Mouse (Mus musculus) retina, adult 2 months (tissue): ENCODE measurements around the gene Pex5l.

ENCODE experiments used
- DNase-seq: peaks from one replicate; pipeline ENCODE4 v3.0.0-alpha.2; 2012; ENCODE audit warnings: low read depth, low spot score

The Pex5l gene

DNA sequence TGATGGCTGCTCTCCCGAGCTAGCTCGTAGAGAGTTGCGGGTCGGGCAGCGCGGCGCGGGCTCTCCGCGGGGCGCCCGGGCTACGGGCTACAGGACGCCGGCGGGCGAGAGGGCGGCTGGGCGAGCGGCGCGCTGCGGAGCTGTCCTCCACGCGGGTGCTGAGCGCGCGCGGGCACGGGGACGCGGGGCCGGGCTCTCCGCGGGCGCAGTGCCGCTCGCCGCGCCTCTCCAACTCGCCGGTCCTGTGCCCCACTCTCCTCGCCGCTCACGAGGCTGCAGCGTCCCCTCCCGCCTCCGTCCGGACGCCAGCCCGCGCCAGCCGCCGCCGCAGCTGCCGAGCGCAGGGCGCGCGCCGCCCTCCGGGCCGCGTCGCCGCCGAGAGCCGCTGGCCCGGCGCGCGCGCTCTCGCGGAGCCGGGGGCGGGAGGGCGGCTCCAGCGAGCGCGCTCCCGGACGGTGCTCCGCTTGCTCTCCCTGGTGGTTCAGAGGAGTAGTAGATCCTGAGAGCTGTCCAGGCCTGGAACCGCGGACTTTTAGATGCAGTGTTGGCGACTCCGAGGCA lies at the start of gene Pex5l:
Gene Pex5l, minus strand, starts transcription at position 347 of the 561 bp plus-strand sequence.
- peak; percentile 75 for DNase-seq

GRCm38 (mm10) chr3:33165186-33165585 lies 22.1 kb upstream of the Pex5l start:
- no peak for DNase-seq

GRCm38 (mm10) chr3:33163821-33164220 lies 20.8 kb upstream of the Pex5l start:
- DNase-seq, result no peak

GRCm38 (mm10) chr3:33143592-33143991 lies 545 bp upstream of the Pex5l start:
- DNase-seq, result no peak

DNA sequence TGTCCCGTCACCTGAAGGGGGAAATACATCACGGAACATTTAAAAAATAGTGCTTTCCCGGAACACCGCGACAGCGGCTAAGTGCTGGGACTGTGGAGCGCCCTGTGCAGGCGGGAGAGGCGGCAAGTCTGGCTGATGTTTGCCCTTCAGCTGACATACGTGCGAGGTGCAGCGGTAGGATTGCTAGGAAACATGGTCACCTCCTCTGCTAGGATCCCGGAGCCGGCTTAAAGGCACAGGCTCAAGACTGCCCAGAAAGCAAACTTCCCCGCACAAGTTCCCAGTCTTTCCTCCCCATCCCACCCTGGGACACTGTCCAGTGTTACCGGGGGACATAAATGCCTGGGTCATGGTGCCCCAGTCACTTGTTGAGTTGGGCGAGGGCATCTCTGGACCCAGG lies 649 bp downstream of the Pex5l start:
- no peak for DNase-seq

- no peak for DNase-seq
Observed at GRCm38 (mm10) chr3:33129944-33130343, 13.1 kb downstream of the Pex5l start.

GRCm38 (mm10) chr3:33124796-33125195 lies 18.3 kb downstream of the Pex5l start:
- no peak for DNase-seq

- no peak for DNase-seq
Observed at GRCm38 (mm10) chr3:33105785-33106184, 37.3 kb downstream of the Pex5l start.

DNA sequence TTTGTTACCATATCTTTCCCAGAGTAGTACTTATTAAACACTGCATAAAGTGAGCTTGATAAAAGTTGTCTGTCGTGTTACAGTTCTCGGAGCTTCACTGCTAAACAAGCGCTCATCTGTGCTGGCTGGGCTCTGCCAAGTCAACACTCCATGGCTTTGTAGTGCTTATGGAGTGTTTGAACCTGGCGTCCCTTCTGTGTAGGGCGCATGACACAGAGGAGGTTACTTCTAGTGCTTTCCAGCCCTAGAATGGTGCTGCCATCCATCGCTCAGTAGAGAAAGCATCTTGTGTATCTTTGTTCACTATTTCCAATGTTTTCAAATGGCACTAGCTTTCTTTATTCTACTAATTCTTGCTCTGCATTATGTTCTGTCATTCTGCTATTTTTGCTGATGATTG lies 39.5 kb downstream of the Pex5l start:
- DNase-seq, result no peak

DNA sequence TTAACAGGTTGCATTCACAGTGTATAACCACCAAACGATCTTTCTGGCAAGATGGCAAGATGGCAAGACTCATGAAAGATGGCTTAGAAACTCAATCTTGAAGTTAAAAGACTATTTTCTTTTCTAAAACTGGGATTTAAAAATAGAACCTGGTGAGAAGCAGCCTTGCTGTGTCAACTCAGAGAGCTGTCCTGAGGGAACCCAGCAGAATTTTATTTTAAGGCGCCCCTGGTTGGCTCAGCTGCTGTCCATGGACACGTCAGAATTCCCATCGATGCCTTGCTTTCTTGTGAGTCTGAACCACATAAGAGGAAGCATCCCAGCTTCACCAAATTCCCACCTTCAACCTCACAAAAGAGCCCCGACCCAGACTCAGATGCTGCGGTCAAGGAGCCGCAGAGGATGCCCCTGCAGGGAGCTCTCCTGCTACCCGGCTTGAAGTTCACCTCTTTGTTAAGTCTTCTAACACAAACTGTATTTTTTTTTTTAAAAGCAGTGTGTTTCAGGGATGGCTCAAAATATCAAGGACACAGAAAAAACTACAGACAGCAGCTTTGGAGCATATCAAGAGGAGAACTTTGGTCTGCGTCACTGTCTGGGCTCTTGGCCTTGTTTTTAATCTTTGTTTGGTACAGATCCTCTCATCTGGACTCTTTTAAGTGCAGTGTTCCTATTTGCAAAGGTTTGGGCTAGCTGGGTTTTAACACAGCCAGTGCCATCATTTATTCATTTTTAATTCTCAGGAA lies 44.3 kb downstream of the Pex5l start:
- DNase-seq, result no peak

- DNase-seq, result no peak
Observed at GRCm38 (mm10) chr3:33093646-33094045, 49.4 kb downstream of the Pex5l start.

DNA sequence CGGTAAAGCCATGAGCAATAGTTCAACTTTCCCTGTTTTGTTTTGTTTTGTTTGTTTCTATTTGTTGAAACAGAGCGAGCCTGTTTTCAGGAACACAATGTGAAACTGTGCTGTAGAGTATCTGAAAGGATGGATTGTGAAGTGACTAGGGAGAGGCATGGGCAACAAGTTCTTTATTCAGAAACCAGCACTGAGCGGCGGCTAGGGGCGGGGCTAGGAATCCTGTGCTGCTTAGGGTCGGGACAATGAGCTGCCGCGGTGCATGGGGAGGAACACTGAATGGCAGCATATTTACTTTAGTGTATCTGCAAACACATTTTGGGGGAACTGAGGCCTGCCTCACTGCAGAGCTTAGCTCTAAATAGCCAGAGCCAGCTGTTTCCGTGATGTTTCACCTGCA lies 53.0 kb downstream of the Pex5l start:
- DNase-seq, result no peak

- DNase-seq, result no peak
Observed at GRCm38 (mm10) chr3:33089470-33089869, 53.6 kb downstream of the Pex5l start.

- no peak for DNase-seq
Observed at GRCm38 (mm10) chr3:33088276-33088675, 54.8 kb downstream of the Pex5l start.

DNA sequence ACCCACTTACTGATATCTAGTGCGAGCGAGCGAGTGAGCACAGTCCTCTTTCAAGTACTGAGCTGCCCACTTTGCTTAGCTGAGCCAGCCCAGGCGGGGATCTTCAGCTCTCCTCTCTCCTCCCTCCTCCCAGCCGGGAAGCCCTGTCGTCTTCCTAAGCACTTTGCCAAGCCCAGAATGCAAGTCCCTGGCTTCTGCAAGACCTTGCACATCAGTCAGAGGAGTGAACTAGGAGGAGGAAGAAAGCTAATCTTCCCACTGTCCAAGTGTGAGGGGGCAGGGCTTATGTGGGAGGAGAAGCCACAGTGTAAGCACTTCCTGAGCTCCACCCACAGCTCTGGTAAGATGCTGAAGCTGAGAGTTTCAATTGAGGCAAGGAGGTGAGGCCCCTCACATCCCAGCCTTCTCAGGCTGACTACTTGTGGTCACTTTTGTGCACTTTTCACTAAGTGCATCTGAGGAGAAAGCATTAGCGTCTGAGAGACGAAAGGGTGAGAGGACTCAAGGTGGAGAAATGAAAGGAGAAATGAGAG lies 60.2 kb downstream of the Pex5l start:
- peak; percentile 36 for DNase-seq

- DNase-seq, result no peak
Observed at GRCm38 (mm10) chr3:33081793-33082192, 61.3 kb downstream of the Pex5l start.

DNA sequence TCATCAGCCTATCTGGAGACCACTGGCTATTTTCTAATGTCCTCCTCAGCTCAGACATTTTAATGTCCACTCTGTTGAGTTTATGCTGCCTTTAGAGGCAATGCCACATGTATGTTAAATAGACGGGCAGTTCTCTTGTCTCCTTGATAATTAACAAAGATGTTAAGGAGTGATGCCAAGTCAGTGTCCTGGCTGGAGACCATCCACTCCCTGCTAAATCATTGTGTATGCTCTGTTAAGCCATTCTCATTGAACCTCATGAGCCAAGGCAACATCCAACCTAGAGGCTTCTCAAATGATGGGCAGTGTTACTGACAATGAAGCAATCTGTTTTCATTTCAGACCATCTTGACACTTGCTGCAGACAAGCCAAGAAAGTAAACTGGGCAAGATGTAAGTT lies 63.4 kb downstream of the Pex5l start:
- DNase-seq, result no peak

- DNase-seq, result no peak
Observed at GRCm38 (mm10) chr3:33079171-33079570, 63.9 kb downstream of the Pex5l start.

DNA sequence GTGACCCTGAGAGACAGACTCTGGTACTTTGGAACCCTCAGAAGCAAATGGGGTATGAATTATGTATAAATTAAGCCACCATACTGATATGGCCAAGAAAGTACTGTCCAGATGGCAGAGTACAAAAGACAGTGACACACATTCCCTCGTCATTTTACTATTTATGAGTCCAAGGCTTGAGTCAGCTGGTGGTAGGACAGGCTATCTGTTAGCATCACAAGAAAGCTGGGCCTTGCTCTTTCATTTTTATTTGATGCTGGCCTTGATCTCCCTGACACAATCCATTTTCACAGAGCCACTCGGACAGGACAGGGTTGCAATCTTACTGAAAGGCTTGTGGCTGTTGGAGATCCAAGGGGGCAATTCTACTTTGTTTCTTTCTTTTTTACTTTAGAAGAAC lies 67.4 kb downstream of the Pex5l start:
- DNase-seq, result no peak

DNA sequence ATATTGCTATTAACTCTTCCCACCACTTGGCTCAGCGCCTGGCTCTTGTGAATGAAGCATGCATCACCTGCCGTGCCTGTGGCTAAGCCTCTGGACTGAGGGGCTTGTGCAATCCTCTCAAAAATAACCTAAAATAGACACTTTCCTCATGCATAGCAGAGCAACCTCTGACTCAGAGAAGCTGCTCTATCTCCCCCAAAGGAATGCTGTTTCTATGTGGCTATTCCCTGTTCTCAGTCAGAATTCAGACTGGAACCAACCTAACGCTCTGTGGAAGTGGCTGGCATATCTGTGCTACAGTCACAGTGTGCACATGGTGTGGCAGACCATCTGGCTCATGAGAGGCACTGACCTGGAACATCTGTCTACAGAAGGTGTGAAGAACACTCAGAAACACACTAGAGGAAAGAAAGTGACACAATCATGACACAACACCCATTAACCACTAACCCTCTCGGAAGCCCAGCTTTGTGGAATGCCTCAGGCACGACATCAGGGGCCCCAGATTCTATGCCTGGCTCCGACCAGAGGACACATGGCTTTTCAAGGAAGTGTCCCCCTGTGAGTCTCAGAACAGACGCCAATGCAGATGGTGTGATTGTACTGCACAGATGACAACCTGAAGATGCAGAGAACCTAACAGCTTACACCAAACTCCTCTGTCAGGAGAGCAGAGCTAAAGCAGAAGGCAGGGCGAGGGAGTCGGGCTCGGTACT lies 68.6 kb downstream of the Pex5l start:
- no peak for DNase-seq

DNA sequence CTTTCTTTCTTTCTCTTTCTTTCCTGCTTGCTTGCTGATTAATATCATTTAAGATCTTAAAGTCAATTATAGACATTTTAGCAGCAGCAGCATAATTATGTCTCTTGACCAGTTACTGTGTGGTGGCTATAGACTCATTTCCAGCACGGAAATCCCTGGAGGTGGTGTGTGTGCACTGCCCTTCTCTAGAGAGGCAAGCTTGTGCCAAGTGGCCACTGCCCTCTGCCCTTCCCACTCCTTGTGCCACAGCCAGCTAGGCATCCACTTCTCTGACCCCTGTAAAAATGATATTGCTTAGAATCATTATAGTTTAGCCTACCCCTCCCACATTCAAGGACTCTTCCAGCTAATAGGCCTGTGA lies 69.2 kb downstream of the Pex5l start:
- DNase-seq, result no peak

- no peak for DNase-seq
Observed at GRCm38 (mm10) chr3:33070771-33071170, 72.3 kb downstream of the Pex5l start.

DNA sequence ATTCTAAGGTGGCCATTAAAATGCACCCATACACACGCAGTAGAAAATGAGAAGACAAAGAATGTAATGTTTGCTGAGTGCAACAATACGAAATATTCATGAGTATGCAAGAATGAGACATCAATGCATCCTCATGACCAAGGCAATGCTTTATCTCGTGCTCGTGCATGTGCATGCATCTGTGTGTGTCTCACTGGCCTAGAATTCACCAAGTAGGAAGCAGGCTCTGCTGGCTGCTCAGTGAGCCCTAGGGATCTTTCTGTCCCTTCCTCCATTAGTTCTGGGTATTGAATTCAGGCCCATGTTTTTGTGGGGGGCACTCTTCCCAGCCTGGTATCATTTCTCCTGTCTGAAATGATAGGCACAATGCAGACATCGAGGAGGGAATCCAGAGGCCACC lies 74.9 kb downstream of the Pex5l start:
- no peak for DNase-seq
